Mouse (Mus musculus) hindbrain, embryonic 16.5 days (tissue): ENCODE data around the gene Wwc1. TPM values are rescaled to one million over a fixed set of nuclear protein-coding genes. Genes with fewer than 3 reads are reported as not detected.

Experiments
- ATAC-seq: fragments of 200-750 bp; cut with Nextera tagmentation; 2 replicates; pipeline ENCODE4 v1.8.0; 2017; ENCODE audit warnings: moderate TSS enrichment, moderate library complexity
- H3K27ac ChIP-seq: fragments of 300-500 bp; sonication (generic); 2 replicates; pipeline ENCODE4 v1.5.1; 2014; ENCODE audit warnings: low read depth, mild to moderate bottlenecking, control low read depth, low read length, moderate library complexity
- H3K27me3 ChIP-seq: fragments of 300-500 bp; sonication (generic); replicated peaks from 2 replicates; pipeline ENCODE4 v1.6.1; 2014; ENCODE audit warnings: low read length; ENCODE audit not compliant: control insufficient read depth, insufficient read depth
- H3K36me3 ChIP-seq: fragments of 300-500 bp; sonication (generic); 2 replicates; pipeline ENCODE4 v1.6.1; 2014; ENCODE audit warnings: mild to moderate bottlenecking, low read length, moderate library complexity, mixed read lengths; ENCODE audit not compliant: control insufficient read depth, insufficient read depth
- H3K4me1 ChIP-seq: fragments of 300-500 bp; sonication (generic); 2 replicates; pipeline ENCODE4 v1.6.1; 2014; ENCODE audit warnings: low read depth, low read length; ENCODE audit not compliant: control insufficient read depth, insufficient read depth
- H3K4me2 ChIP-seq: fragments of 300-500 bp; sonication (generic); 2 replicates; pipeline ENCODE4 v1.6.1; 2014; ENCODE audit warnings: mild to moderate bottlenecking, low read length, control low read depth, moderate library complexity
- H3K4me3 ChIP-seq: fragments of 300-500 bp; sonication (generic); 2 replicates; pipeline ENCODE4 v1.5.1; 2014; ENCODE audit warnings: mild to moderate bottlenecking, low read length, control low read depth, moderate library complexity
- H3K9ac ChIP-seq: fragments of 300-500 bp; sonication (generic); 2 replicates; pipeline ENCODE4 v1.6.1; 2014; ENCODE audit warnings: low read depth, mild to moderate bottlenecking, control low read depth, low read length, moderate library complexity
- H3K9me3 ChIP-seq: fragments of 300-500 bp; sonication (generic); 2 replicates; pipeline ENCODE4 v1.6.1; 2014; ENCODE audit warnings: mild to moderate bottlenecking, low read length, moderate library complexity; ENCODE audit not compliant: control insufficient read depth
- WGBS: fragments of 180-500 bp; shearing (Covaris S2); extraction: QIAGEN DNeasy Blood & Tissue Kit; methylation state at CpG from one replicate; pipeline ENCODE4 v1.1.7; 2014; 5-methylcytosine and 5-hydroxymethylcytosine counted together
- polyA plus RNA-seq: library from polyadenylated mRNA; unstranded; fragments of >200 nt; fragmentation: Nextera tagmentation; extraction: Ambion mirVana; gene quantifications from 2 replicates; pipeline ENCODE4 v1.2.1, GENCODE M21; 2015

Gene Wwc1
- polyA plus RNA-seq: 6.4 and 7.8 TPM in 2 replicates

DNA sequence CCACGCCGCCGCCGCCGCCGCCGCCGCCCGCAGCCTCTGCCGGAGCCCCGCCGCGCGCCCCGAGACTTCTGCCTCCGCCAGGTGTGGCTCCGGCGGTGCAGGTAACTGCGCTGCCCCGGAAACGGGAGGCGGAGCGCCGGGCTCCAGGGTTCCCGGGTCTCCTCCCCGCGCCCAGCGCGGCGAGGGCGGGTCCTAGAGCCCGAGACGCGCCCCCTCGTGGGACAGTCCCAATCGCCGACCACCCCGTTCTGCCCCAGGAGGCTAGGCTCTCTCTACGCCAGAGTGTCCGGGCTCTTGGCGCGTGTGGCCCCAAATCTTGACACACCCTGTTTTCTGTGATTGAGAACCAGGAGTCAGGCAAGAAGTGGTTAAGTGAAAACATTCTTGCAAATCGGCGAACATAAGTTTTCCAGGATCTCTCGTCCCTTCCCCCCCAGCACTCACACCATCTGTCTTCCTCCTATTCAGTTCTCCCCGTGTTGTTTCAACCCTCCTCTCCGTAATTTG, at the start of gene Wwc1:
Gene Wwc1 (minus strand): TSS at position 117 of the 507 bp plus-strand sequence.
- under 1% methylated on average over 40 of the region's 47 CpGs for WGBS
- Histone ChIP-seq H3K36me3 (no peaks in the 10 kb centered on the region), H3K9ac (peak within 1 kb of the TSS; percentile 90), H3K4me1 (peaks cover 20% of the 10 kb centered on the region), H3K4me3 (peak within 1 kb of the TSS; percentile 86), H3K9me3 (no peaks in the 10 kb centered on the region), H3K27ac (peak within 1 kb of the TSS; percentile 77), H3K4me2 (peak within 1 kb of the TSS; percentile 91), H3K27me3 (no peaks in the 10 kb centered on the region)
- ATAC-seq: peak; percentile 69

DNA sequence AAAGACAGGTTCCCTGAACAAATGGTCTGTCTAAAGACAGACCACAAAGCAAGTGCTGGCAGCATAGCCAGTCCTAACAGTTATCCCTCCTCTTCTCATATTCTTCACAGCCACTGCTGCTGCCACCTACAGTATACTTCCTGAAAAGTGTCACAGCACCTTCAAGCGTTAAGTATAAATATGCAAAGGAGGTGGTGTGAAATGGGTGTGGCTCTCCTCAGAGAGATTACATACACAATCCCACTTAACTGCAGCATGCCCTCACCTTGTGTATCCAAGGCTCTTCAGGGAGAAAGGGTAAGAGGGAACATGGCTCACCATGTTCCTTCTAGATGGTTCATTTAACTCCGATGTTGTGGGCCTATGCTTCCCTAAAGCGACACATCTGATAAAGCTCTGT, 39.7 kb upstream of the Wwc1 start:
- Histone ChIP-seq H3K27me3 (no peaks in the 10 kb centered on the region), H3K36me3 (peaks cover 18% of the 10 kb centered on the region), H3K4me3 (no peak overlapping the region), H3K9me3 (peaks cover 9% of the 10 kb centered on the region), H3K4me2 (no peak overlapping the region), H3K9ac (no peak overlapping the region), H3K27ac (no peak overlapping the region), H3K4me1 (no peaks in the 10 kb centered on the region)
- ATAC-seq: no peak
- WGBS: 69% methylated on average over 3 of the region's 3 CpGs

GRCm38 (mm10) chr11:36013179-36013578, 32.9 kb upstream of the Wwc1 start:
- Histone ChIP-seq H3K4me2 (no peak overlapping the region), H3K27me3 (no peaks in the 10 kb centered on the region), H3K4me3 (no peak overlapping the region), H3K9ac (no peak overlapping the region), H3K4me1 (peaks cover 3% of the 10 kb centered on the region; the same call in 1 of the 2 replicates), H3K36me3 (no peaks in the 10 kb centered on the region), H3K27ac (no peak overlapping the region), H3K9me3 (no peaks in the 10 kb centered on the region)
- WGBS: 77% methylated on average over 4 of the region's 4 CpGs
- ATAC-seq: no peak

GRCm38 (mm10) chr11:36009281-36010208, 29.2 kb upstream of the Wwc1 start:
- ATAC-seq: peak; percentile 63
- peak overlapping the region; percentile 20; the same call in 1 of the 2 replicates for H3K27ac ChIP-seq

GRCm38 (mm10) chr11:36002900-36003299, 22.6 kb upstream of the Wwc1 start:
- Histone ChIP-seq H3K9ac (no peak overlapping the region), H3K27ac (no peak overlapping the region), H3K4me1 (peaks cover 18% of the 10 kb centered on the region), H3K4me2 (no peak overlapping the region), H3K27me3 (no peaks in the 10 kb centered on the region), H3K4me3 (no peak overlapping the region), H3K36me3 (no peaks in the 10 kb centered on the region; the same call in 1 of the 2 replicates), H3K9me3 (no peaks in the 10 kb centered on the region)
- ATAC-seq: no peak
- WGBS: 48% methylated on average over 4 of the region's 4 CpGs

More at GRCm38 (mm10) chr11:36009281-36010208, 29.2 kb upstream of the Wwc1 start:
- Histone ChIP-seq H3K4me2 (no peak overlapping the region), H3K4me1 (peaks cover 3% of the 10 kb centered on the region; the same call in 1 of the 2 replicates), H3K9ac (no peak overlapping the region), H3K27me3 (no peaks in the 10 kb centered on the region), H3K9me3 (no peaks in the 10 kb centered on the region), H3K36me3 (no peaks in the 10 kb centered on the region; the same call in 1 of the 2 replicates), H3K4me3 (no peak overlapping the region)
- WGBS: 32% methylated on average over 11 of the region's 11 CpGs

DNA sequence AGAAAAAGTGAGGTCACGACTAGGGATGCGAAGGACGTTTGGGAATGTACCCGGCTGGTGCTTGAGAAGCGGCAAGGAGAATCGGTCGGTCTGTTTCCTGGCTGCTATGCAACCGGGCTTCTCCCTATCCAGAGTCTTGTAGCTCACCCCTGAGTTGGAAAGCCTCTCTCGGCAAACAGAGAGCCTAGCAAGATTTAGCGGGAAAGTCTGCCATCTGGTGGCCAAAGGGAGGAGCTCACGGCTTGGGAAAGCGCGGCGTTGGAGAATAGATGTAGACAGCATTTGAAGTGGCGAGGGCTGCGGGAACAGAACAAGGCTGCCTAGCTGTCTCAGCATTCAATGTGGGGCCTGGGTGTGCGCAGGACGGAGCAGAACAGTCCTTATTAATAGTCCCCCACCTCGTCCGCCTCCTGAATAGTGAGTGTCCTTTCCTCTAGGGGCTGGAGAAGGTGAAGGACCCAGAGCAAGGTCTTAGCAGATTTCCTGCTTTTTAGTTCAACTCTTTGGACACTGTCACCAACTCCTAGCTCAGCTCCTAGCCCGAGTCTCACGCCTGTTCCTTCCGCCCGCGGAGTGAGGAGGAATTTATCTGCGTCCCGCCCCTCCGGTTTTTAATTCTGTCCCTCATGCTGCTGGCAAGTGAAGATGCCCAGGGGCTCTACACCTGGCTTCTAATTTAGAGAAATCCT, 21.1 kb upstream of the Wwc1 start:
- Histone ChIP-seq H3K4me1 (peaks cover 18% of the 10 kb centered on the region), H3K27me3 (no peaks in the 10 kb centered on the region), H3K27ac (0 out of 2 replicates have a peak overlapping the region, but pooled peaks have one; percentile 18), H3K4me2 (peak overlapping the region; percentile 53), H3K9ac (peak overlapping the region; percentile 39), H3K36me3 (no peaks in the 10 kb centered on the region), H3K4me3 (peak overlapping the region; percentile 20; the same call in 1 of the 2 replicates), H3K9me3 (no peaks in the 10 kb centered on the region)
- WGBS: 6% methylated on average over 28 of the region's 28 CpGs
- ATAC-seq: peak; percentile 93

DNA sequence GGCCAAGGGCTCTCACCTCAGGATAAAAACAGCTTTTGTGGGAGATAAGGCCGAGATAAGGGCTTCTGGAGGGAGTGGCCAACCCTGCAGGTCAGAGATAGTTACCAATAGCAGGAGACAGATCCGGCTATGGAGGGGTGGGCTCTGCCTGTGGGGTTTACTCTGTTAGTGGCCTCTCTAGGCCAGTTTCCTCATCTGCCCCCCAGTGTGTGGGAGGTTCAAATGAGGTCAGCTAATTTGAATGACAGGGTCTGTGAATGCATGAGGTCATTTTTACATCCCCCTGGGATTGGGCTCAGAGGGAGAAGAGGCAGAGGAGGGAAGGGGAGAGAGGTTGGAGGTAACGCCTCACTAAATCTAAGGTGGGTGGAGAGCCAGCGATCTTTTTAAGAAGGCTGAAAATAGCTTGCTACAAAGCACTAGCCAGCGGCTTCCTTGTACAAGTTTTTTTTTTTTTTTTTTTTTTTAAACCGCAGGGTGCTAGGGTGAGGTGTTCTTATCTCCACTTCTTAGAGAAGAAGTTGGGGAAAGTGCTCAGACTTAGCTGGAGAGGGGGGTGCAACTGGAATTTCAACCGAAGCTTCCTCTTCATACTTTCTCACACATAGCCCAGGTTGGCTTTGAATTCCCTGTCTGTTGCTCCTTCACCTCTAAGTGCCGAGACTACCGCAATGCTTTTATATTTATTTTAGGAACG, 20.4 kb upstream of the Wwc1 start:
- Histone ChIP-seq H3K27ac (no peak overlapping the region), H3K36me3 (no peaks in the 10 kb centered on the region), H3K4me2 (peak overlapping the region; percentile 53), H3K4me3 (peak overlapping the region; percentile 20; the same call in 1 of the 2 replicates), H3K9me3 (no peaks in the 10 kb centered on the region), H3K4me1 (peaks cover 18% of the 10 kb centered on the region), H3K9ac (no peak overlapping the region), H3K27me3 (no peaks in the 10 kb centered on the region)
- 0 out of 2 replicates have a peak, but pooled peaks have one; percentile 8 for ATAC-seq
- WGBS: 5% methylated on average over 10 of the region's 10 CpGs

GRCm38 (mm10) chr11:36000038-36000437, 19.7 kb upstream of the Wwc1 start:
- WGBS: 9% methylated on average over 4 of the region's 4 CpGs
- Histone ChIP-seq H3K9ac (peak overlapping the region; percentile 8; the same call in 1 of the 2 replicates), H3K27ac (no peak overlapping the region)

More at GRCm38 (mm10) chr11:36000038-36000437, 19.7 kb upstream of the Wwc1 start:
- Histone ChIP-seq H3K4me3 (no peak overlapping the region), H3K9me3 (no peaks in the 10 kb centered on the region), H3K27me3 (no peaks in the 10 kb centered on the region), H3K36me3 (no peaks in the 10 kb centered on the region), H3K4me2 (peak overlapping the region; percentile 26), H3K4me1 (peaks cover 18% of the 10 kb centered on the region)
- peak; percentile 38 for ATAC-seq
